Mouse (Mus musculus) spleen, postnatal 14 days (tissue): Measurements from ENCODE around the gene Tfpi.
"Not testable (repeated sequence)": the region's sequence is repeated elsewhere in the genome, so short reads cannot be mapped to it uniquely, and the experiment has no call there.

Source experiments
- DNase-seq, 2 experiments: peaks; one replicate each; pipeline ENCODE4 v3.0.0; 2021 to 2022; ENCODE audit warnings: low spot score in 2 of 2

The Tfpi gene

DNA sequence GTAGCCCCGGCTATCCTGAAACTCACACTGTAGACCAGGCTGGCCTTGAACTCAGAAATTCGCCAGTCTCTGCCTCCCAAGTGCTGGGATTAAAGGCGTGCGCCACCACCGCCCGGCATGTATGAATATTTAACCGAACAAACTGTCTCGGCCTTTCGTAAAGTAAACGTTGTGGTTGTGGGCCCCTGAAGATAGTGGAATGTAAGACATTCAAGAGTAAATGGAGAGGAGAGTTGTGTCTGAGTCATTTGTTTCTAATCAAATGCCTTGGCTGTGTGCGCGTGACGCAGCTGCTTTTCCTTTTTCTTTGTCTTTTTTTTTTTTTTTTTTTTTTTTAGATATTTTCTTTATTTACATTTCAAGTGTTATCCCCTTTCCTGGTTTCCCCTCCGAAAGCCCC is 88.0 kb downstream of the Tfpi start:
- not testable (repeated sequence) for DNase-seq

DNA sequence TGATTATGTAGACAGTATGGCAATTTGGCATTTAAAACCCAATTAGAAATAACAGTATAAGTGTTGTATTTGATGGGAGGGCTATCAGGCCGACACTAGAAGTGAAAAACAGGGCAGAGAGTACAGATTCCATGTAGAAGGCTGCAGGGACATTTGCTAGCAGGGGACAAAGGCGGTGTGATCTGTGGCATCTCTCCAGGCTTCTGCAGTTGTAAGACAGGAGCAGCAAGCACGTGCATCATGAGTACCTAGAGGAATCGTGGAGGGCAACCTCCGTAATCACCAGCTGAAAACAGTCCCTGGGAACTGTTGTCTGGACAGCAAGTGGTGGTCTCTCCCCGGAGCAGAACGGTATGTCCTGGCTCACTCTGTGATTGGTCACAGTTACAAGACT is 88.6 kb downstream of the Tfpi start:
- DNase-seq = no peak

DNA sequence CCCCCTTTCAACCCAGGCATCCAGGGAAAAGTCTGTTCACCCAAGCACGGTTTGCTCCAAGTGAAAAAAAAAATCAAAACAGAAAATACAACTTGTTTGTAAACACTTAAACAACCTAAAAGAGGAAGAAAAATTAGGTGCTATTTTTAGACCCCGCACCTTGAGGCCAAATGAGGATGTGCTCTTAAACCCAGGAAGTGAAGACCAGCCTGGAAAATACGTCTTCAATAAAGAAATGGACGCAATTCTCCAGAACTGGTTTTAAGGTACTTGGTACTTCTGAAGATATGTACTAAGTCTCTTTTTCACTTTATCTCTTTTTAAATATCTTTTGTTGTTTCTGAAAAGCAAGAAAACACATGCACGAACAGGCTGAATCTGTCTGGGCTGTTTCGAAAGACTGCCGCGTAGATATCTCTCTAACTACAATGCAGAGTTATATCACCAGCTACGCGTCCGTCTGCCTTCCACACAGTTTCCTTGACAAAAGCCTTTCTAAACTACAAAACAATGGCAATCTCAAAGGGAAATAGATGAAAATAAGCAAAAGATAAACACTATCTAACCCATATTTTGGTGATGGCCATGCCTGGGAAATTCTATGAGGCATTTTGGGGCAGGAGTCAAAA is 89.1 kb downstream of the Tfpi start:
- DNase-seq = no peak

DNA sequence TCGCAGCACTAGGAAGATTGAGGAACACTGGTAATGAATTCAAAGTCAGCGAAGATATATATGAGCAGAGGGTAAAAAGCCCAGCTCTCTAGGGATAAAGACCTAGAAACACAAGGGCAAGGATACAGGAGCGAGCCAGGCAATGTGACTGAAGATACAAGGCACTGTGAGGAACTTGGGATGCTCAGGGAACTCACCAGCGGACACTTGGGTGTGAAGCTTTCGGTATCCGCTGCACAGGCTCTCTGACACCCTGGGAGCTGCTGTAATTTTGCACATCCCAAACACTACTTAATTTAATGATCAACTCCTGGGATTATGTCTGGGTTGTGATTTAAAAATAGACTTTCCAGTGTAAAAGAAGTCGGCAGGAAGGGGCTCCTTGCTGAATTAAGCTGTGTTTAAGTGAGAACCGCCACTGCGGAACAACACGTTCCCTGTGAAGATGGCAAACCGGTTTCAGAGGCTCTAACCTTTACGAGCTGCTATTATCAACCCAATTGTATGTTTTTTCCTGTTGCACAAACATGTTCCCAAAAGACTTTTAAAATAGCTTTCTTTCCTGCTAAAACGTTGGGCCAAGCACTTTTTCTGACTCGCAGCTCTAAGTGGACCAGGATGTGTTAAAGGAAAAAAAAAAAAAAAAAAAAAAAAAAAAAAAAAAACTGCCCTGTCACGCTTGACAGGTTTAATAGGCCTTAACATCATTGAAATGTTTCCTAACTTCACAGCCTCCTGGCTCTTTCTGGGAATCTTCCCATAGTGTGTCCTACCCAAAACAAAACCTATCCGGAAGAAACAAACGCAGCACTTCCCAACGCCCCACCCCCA is 89.8 kb downstream of the Tfpi start:
- DNase-seq = no peak

DNA sequence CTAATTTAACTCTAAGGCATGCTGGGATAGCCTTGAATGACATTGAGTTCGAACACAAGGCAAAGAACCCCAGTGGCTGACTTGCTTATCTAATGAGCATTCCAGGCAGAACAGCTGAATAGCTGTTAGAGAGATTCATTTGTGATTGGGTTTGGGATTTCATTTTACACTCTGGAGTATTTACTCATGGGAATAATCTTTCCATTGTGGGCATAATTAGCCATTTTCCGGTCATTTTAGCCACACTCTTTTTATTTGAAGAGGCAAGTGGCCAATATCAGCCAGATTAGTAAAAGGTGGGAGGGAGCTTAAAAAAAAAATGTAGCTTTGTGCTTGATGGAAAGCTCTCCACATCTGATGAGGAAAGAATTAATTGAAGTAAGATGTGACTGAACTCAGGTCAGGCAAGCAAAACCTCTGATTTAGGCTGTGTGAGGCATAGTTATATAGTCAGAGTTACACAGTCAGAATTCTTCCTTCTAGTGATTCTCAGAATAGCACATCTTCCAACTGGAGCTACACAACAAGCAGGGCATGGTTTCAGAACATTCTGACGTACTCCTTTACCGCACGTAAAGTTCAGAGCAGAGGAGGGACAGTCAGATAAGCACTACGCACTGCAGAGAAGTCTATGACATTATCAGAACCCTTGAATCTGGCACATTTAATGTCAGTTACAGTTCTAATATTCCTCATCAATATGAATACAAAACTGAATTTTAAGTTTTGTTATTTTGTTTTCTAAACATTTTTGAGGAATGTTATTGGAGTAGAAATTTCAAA is 91.5 kb downstream of the Tfpi start:
- no peak for DNase-seq

DNA sequence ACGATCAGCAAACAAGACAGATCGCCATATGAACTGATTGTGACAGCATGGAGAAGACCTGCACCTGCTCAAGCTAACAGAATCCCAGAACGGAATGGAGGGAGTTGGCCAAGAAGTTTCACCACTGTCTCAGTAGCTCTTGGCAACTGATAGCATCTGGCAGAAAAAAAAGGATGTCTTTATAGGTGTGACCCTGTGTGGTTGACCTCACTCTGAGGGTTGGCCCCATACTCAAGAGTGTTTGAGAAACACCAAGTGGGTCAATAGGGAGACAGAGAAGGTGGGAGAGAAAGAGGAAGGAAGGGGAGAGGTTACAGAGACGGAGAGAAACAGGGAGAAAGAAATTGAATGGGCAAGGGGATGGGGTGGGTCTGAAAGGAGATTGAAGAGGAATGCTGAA is 92.7 kb downstream of the Tfpi start:
- DNase-seq = no peak
